Mouse (Mus musculus): ENCODE measurements around the gene Irf2bpl.
A peak's percentile ranks its signal among the peaks of the same experiment; 100 is the strongest.

Irf2bpl gene

GRCm38 (mm10) chr12:86832551-86833182 lies 51.9 kb downstream of the Irf2bpl start:
- no peak for DNase-seq (ENCODE audit: extremely low read depth, insufficient read length, low spot score)

DNA sequence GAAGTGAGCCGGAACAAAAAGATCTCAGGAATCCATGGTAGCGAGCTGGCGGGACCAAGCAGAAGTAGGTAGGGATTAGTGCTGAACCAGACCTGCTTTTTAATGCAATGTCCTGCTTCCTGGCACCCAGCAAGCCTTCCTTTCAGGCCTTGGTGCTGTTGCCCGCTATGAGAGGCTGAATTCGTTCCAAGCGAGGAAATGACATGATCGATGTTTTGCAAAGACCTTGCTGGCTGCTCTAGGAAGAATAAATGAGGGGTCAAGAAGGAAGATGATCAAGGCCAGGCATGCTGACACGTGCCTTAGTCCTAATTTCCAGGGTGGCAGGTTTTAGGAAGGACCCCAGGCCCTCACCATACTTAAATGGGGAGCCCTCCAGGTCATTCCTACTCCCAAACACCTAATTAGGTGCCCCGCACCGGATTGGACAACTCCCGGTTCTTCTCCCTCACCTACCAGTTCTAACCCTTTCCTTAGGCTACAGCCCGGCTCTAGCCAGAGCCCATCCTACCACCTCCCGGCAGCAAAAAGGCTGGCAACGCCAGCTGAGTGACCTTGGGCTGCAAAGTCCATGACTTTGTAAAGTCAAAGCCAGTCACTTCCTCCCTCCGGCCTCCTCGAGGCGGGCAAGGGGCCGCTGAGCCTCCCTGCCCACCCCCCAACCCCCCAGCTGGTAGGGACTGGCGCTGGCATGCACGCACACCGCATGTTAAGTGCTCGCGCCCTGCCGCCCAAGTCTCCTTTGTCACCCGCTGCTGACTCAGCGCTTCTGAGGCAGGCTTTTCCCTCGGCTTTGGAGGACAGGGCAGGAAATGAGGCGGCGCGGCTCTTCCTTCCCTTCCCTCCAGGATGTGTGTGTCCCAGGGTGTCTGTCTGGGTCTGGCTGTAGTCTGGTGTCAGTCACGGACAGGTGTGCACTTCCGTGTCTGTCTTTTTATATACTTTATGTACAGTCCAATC lies 52.7 kb downstream of the Irf2bpl start:
- peak; percentile 90 for DNase-seq (ENCODE audit: extremely low read depth, insufficient read length, low spot score)
